Mouse (Mus musculus) embryonic fibroblast, embryonic 13.5 days (primary cell): Measurements from ENCODE around the gene Ppp3r1. TPM values are rescaled to one million over a fixed set of nuclear protein-coding genes. Genes with fewer than 3 reads are reported as not detected.

Experiments
- H3K27ac ChIP-seq: 2 replicates; pipeline ENCODE4 v1.5.1; 2012; ENCODE audit warnings: low read length, control low read depth, inconsistent platforms; ENCODE audit not compliant: insufficient read depth
- H3K4me1 ChIP-seq: 2 replicates; pipeline ENCODE4 v1.6.1; 2011; ENCODE audit warnings: low read length; ENCODE audit not compliant: control insufficient read depth, insufficient read depth
- H3K4me3 ChIP-seq: 2 replicates; pipeline ENCODE4 v1.5.1; 2011; ENCODE audit warnings: mild to moderate bottlenecking, control low read depth, low read length; ENCODE audit not compliant: insufficient read depth
- CTCF ChIP-seq: IDR thresholded peaks from 2 replicates; pipeline ENCODE4 v1.5.1; 2011; ENCODE audit warnings: mild to moderate bottlenecking, control low read depth, low read length, moderate library complexity, borderline replicate concordance; ENCODE audit not compliant: insufficient read depth
- POLR2A ChIP-seq: IDR thresholded peaks from 2 replicates; pipeline ENCODE4 v1.6.1; 2011; ENCODE audit warnings: low read depth, mild to moderate bottlenecking, control low read depth, low read length, moderate library complexity
- polyA plus RNA-seq: library from polyadenylated mRNA; stranded (reverse); fragments of >200 nt; gene quantifications from 2 replicates; pipeline ENCODE4 v1.2.4, GENCODE M21; 2011; ENCODE audit warnings: low read depth; ENCODE audit not compliant: missing spikeins, insufficient read length

Gene Ppp3r1
- polyA plus RNA-seq, 1 experiment, result 153 TPM

DNA sequence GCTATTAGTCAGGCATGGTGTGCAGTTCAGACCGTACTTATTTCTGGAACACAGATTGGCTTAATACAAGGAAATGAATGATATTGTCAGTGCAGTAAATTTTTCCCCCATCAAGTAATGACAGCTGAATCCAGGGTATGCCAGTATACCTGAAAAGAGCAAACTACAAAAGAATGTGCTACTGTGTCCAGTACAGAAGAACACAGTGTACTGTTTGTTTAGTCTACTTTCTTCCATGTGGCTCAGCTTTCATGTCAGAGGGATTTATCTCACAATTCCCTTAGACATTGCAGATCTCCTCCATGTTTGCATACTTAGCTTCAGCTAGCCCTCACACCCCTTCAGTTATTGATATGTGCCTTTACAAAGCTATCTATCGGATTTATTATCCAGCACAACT lies 10.2 kb downstream of the Ppp3r1 start:
- Histone ChIP-seq H3K27ac (no peak overlapping the region), H3K4me3 (no peak overlapping the region), H3K4me1 (peaks cover 16% of the 10 kb centered on the region)
- no peak for TF ChIP-seq CTCF
- no peak for TF ChIP-seq POLR2A

DNA sequence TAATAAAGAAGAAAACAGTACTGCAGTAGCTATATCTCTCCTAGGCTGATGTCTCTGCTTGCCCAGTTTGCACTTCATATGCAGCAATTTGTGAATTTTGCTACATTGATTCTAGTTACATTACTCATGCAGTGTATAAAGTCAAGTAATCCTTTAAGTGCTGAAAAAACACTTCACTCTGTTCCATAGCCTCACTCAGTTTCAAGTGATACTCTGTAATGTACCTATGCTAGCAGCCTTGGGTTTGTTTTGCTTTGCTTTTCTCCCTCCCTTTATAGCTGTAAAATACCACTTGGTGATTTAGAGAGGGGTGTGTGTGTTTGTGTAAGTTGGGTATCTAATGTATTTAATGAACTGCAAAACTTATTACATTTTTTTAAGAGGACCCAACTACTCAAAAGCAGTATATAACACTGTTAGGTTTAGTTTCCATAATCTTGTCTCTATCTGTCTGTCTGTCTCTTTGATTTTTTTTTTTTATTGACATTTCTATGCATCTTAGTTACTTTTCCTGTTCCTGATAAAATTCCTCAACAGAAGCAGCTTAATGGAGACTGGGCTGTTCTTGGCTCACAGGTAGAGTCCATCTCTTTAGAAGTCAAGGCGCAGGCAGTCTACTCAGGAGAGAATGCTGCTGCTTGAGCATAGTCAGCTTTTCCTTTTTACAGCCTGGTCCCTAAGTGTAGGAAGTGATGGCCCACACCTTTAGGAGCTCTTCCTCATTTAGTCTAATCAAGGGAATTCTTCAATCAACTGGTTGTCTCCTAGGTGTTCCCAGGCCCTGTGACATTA lies 12.1 kb downstream of the Ppp3r1 start:
- no peak overlapping the region for H3K27ac ChIP-seq
- H3K4me3 ChIP-seq, result no peak overlapping the region
- no peak for TF ChIP-seq POLR2A
- no peak for TF ChIP-seq CTCF
- H3K4me1 ChIP-seq, result peaks cover 16% of the 10 kb centered on the region

DNA sequence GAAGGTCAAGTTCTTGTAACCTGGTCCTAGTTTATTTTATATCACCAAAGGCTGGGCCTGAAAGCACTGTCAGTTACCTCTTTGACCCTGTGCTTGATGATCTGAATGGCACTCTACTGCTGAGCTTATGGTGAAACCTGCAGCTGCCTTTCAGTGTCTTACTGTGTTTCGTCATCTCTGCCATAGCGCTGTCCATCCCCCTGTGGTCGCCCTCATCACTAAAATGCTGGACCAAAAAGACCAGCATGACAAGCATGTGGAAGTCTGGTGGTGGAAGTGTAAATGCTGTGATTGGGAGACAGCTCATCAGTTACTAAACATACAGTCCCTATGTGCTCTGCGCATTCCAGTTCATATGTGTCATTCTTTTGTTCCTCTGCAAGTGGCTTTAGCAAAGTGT lies 13.2 kb downstream of the Ppp3r1 start:
- peak overlapping the region; percentile 54 for H3K27ac ChIP-seq
- H3K4me3 ChIP-seq, result no peak overlapping the region
- TF ChIP-seq CTCF (no peak), POLR2A (no peak)
- peaks cover 18% of the 10 kb centered on the region for H3K4me1 ChIP-seq

DNA sequence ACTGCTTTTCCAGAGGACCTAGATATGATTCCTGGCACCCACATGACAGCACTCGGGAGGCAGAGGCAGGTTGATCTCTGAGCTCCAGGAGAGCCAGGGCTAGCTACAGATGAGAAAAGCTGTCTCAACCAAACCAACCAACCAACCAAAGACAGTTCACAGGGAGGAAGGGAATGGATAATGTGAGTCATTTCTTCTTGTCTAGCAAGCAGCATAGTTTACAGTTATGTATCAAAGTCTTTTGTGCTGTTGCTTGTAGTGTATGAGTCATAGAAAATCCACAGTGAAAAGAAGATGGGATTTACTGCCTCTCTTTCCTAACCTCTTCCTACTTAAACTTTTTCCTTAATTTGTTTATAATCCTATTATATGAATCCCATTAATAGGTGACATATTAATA lies 17.6 kb downstream of the Ppp3r1 start:
- TF ChIP-seq POLR2A, result no peak
- no peak for TF ChIP-seq CTCF
- peaks cover 9% of the 10 kb centered on the region for H3K4me1 ChIP-seq
- peak overlapping the region; percentile 38; the same call in 1 of the 2 replicates for H3K27ac ChIP-seq

DNA sequence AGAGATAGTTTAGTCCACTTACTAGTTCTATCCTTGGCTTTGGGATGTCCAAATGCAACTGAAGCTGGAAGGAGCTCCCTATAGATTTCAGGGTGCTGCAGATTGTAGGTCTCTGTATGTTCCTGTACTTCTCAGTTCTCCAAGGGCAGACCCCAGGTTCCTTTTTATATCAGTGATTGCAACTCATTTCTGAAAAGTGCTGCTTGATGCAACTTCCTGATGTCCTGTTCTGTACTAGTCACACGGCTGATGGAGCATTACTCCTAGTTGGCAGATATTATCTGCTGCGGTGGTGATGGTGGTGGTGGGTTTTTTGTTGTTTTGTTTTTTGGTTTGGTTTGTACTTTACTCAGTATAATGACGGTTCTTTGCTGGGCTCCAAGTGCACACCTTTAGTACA lies 21.7 kb downstream of the Ppp3r1 start:
- no peak overlapping the region for H3K27ac ChIP-seq
- no peak overlapping the region for H3K4me3 ChIP-seq
- TF ChIP-seq POLR2A, result no peak
- TF ChIP-seq CTCF, result no peak
- peaks cover 2% of the 10 kb centered on the region; the same call in 1 of the 2 replicates for H3K4me1 ChIP-seq

More for the DNA sequence above, 17.6 kb downstream of the Ppp3r1 start:
- no peak overlapping the region for H3K4me3 ChIP-seq

DNA sequence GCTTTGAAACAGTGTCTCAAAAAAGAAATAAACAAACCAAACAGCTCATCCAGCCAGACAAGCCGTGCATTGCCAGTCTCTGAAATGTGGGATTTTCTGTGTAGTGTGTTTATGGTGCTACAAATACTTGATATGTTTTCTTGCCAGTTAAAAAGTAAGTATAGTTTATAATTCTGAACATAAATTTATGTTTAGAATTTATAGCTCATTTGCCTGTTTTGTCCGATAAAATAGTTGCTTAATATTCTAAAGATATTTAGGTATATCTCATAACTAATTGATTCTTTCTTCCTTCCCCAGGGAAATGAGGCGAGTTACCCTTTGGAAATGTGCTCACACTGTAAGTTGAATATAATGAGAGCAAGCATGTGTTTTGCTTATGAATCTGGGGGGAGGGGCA lies 22.7 kb downstream of the Ppp3r1 start, which contains the start of gene Wdr92:
Gene Wdr92, plus strand, starts transcription at position 301 of the 400 bp plus-strand sequence.
- TF ChIP-seq CTCF (no peak), POLR2A (no peak)
- Histone ChIP-seq H3K27ac (no peak within 1 kb of the TSS), H3K4me1 (no peaks in the 10 kb centered on the region), H3K4me3 (no peak within 1 kb of the TSS)

DNA sequence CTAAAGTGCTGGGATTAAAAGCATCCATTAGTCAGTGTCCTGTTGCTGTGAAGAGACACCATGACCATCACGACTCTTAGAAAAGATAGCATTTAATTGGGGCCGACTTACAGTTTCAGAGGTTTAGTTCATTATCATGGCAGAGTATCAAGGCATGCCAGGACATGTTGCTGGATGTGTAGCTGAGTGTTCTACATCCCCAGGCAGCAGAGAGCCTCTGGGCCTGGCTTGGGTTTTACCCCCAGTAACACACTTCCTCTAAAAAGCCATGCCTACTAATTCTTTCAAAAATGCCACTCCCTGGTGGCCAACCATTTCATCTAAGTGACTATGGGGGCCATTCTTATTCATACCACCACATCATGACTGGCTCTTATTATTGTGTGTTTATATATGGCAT lies 24.1 kb downstream of the Ppp3r1 start:
- TF ChIP-seq POLR2A, result no peak
- TF ChIP-seq CTCF, result no peak
- Histone ChIP-seq H3K4me1 (no peaks in the 10 kb centered on the region), H3K27ac (no peak overlapping the region), H3K4me3 (no peak overlapping the region)

DNA sequence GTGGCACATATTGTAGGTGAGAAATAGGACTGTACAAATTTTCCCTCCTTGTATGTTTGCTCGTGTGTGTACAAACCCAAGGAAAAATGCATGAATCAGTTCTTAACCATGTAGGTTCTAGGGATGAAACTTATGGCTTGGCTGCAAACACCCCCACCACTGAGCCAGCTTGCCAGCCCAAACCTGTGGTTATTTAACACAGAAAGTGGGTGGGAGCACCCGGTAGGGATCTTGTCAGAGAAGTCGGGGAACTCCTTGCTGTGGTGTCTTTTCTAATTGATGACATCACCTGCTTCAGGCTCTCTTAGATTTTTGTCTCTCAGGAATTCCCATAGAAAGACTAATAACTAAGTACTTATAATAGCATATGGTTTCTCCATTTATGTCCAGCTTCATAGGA lies 28.6 kb downstream of the Ppp3r1 start:
- TF ChIP-seq CTCF (no peak), POLR2A (no peak)
- Histone ChIP-seq H3K4me1 (no peaks in the 10 kb centered on the region), H3K4me3 (no peak overlapping the region), H3K27ac (no peak overlapping the region)

DNA sequence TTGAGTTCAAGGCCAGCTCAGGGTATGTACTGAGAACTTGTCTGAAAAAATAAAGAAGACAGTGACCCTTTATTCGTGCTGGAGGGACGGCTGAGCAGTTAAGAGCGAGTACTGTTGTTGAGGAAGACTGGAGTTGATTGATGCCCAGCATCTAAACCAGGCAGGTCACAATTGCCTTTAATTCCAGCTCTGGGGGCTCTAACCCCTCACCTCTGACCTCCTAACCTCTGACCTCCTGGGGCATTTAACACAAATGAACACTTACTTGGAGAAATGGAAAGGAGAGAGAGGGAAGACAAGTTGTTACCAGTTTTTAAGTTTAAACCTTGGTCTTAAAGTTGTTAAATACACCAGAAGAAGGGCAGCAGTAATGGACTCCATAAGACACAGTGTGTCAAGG lies 29.7 kb downstream of the Ppp3r1 start:
- Histone ChIP-seq H3K27ac (no peak overlapping the region), H3K4me1 (no peaks in the 10 kb centered on the region), H3K4me3 (no peak overlapping the region)
- no peak for TF ChIP-seq POLR2A
- no peak for TF ChIP-seq CTCF

DNA sequence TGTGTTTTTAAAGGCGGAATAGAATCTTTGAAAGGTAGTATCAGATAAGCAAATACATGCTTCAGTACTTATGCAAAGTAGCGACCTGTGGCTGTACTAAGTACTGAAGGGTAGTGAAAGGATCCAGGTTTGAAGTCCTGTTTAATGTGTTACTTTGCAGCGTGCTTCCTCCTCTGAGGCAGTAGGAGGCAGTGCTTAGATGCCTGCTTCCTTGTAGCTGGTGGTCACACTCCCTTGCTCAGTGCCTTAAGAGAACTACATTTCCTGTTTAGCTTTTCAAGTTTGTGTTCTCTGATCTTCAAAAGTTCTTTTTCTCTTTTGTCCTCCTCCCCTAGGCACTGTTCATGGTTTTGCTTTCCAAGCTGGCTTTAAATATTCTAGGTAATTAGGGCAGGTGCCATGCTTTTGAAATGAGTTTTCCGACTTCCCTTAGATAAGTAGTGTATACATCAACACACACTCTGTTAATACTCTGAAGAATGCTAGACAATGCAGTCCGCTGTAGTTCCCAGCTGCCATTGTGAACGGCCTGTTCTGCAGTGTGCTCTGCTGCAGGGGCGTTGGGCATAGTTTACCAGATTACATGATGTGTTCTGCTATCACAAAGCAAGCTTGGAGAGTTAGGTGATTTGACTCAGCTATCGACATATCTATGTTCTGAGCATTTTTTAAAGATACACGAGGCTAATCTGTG lies 33.2 kb downstream of the Ppp3r1 start:
- no peak overlapping the region for H3K27ac ChIP-seq
- H3K4me1 ChIP-seq, result no peaks in the 10 kb centered on the region
- no peak overlapping the region for H3K4me3 ChIP-seq
- TF ChIP-seq CTCF, result no peak
- no peak for TF ChIP-seq POLR2A

DNA sequence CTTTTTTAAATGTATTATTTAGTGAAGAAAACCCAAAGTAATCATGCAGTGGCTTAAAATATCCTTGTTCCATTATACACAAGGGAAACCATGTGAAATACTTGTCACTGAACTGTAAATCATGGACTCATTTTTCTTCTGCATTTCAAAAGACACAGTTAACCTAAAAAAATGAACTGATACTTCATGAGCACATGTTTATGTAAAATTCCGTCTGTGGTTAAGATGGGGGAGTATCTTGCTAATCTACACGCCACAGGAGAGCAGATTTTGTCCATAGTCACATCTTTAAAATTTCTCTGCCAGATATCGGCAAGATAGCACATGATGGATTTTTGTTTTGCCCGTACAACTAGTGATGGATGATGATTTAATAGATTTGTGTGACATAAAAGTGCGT lies 40.1 kb downstream of the Ppp3r1 start:
- no peaks in the 10 kb centered on the region; the same call in 1 of the 2 replicates for H3K4me1 ChIP-seq
- no peak overlapping the region for H3K27ac ChIP-seq
- no peak for TF ChIP-seq CTCF
- TF ChIP-seq POLR2A, result no peak
- no peak overlapping the region for H3K4me3 ChIP-seq
